Mouse (Mus musculus): ENCODE data around the gene Zdhhc13. TPM values are rescaled to one million over a fixed set of nuclear protein-coding genes. Genes with fewer than 3 reads are reported as not detected.

Zdhhc13 gene
- polyA plus RNA-seq, 1 experiment from 2014 or later, result 52.8 TPM

- no peak for ATAC-seq
- H3K36me3 ChIP-seq (ENCODE audit: control insufficient read depth, insufficient read depth), result no peaks in the 10 kb centered on the region
These were observed 28.0 kb upstream of the Zdhhc13 start for GRCm38 (mm10) chr7:48760789-48761188.

DNA sequence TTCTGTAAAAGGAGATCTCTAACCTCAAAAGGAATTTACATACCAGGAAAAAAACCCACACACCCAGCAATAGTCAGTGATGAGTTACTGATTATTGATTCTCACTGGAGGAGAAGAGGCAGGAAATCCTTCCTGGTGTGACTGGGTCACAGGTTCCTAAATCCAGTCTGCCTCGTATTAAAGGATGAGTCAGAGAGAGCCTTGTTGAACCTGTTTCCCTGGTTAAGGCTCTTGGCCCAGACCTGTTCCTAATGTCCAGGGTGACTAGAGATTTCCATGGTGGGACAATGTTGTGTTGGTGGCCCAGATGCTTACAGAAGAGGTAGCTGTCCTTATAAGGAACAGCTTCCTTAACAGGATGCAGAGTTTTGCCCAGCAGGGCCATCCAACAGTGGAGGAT lies 26.5 kb upstream of the Zdhhc13 start:
- Histone ChIP-seq H3K36me3 (ENCODE audit: control insufficient read depth, insufficient read depth) (no peaks in the 10 kb centered on the region), H3K4me1 (replicated peaks; ENCODE audit: control insufficient read depth, insufficient read depth, low read length) (no peaks in the 10 kb centered on the region), H3K27me3 (replicated peaks; ENCODE audit: control insufficient read depth, insufficient read depth, low read length) (no peaks in the 10 kb centered on the region), H3K4me3 (replicated peaks; ENCODE audit: low read length) (no peak overlapping the region), H3K9ac (replicated peaks; ENCODE audit: low read depth, low read length) (no peak overlapping the region), H3K9me3 (ENCODE audit: control insufficient read depth, low read length) (no peaks in the 10 kb centered on the region), H3K27ac (ENCODE audit: low read length) (no peak overlapping the region), H3K4me2 (ENCODE audit: low read length) (no peak overlapping the region)
- 75% methylated on average over 1 of the region's 1 CpGs for WGBS
- no peak for ATAC-seq

More at GRCm38 (mm10) chr7:48760789-48761188, 28.0 kb upstream of the Zdhhc13 start:
- H3K4me2 ChIP-seq (ENCODE audit: low read length), result no peak overlapping the region
- H3K9me3 ChIP-seq (ENCODE audit: control insufficient read depth, low read length), result no peaks in the 10 kb centered on the region
- 77% methylated on average over 1 of the region's 1 CpGs for WGBS
- no peaks in the 10 kb centered on the region for H3K27me3 ChIP-seq (replicated peaks; ENCODE audit: control insufficient read depth, insufficient read depth, low read length)
- no peak overlapping the region for H3K4me3 ChIP-seq (replicated peaks; ENCODE audit: low read length)
- no peak overlapping the region for H3K9ac ChIP-seq (replicated peaks; ENCODE audit: low read depth, low read length)
- H3K4me1 ChIP-seq (replicated peaks; ENCODE audit: control insufficient read depth, insufficient read depth, low read length), result no peaks in the 10 kb centered on the region
- no peak overlapping the region for H3K27ac ChIP-seq (ENCODE audit: low read length)

- H3K4me3 ChIP-seq (replicated peaks; ENCODE audit: low read length), result no peak overlapping the region
- WGBS, result 87% methylated on average over 3 of the region's 3 CpGs
These were observed 26.1 kb upstream of the Zdhhc13 start for GRCm38 (mm10) chr7:48762721-48763120.

DNA sequence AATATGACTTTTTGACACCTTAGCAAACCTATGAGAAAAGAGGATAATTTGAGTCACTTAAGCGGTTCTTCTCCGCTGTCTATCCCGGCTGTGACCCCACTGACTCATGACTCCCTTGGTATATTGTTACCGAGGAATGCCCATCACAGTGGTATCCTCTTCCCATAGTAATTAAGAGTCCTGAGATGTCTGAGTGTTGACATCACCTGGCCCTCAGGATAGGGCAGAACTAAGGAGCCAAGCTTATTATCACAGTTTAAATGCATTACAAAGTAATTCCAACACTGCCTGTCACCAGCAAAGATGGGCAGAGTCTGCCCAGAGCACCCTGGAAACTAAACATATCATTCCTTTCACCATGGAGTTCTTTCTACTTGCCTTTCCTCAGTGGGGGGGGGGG lies 22.8 kb upstream of the Zdhhc13 start:
- no peaks in the 10 kb centered on the region for H3K4me1 ChIP-seq (replicated peaks; ENCODE audit: control insufficient read depth, insufficient read depth, low read length)
- no peak overlapping the region for H3K9ac ChIP-seq (replicated peaks; ENCODE audit: low read depth, low read length)
- no peaks in the 10 kb centered on the region for H3K27me3 ChIP-seq (replicated peaks; ENCODE audit: control insufficient read depth, insufficient read depth, low read length)
- H3K4me3 ChIP-seq (replicated peaks; ENCODE audit: low read length), result no peak overlapping the region
- H3K36me3 ChIP-seq (ENCODE audit: control insufficient read depth, insufficient read depth), result no peaks in the 10 kb centered on the region
- H3K4me2 ChIP-seq (ENCODE audit: low read length), result no peak overlapping the region
- 88% methylated on average over 4 of the region's 4 CpGs for WGBS
- no peak for ATAC-seq
- H3K9me3 ChIP-seq (ENCODE audit: control insufficient read depth, low read length), result no peaks in the 10 kb centered on the region
- H3K27ac ChIP-seq (ENCODE audit: low read length), result no peak overlapping the region

More at GRCm38 (mm10) chr7:48762721-48763120, 26.1 kb upstream of the Zdhhc13 start:
- no peaks in the 10 kb centered on the region for H3K9me3 ChIP-seq (ENCODE audit: control insufficient read depth, low read length)
- no peak overlapping the region for H3K4me2 ChIP-seq (ENCODE audit: low read length)
- ATAC-seq, result no peak
- no peaks in the 10 kb centered on the region for H3K27me3 ChIP-seq (replicated peaks; ENCODE audit: control insufficient read depth, insufficient read depth, low read length)
- H3K9ac ChIP-seq (replicated peaks; ENCODE audit: low read depth, low read length), result no peak overlapping the region
- H3K4me1 ChIP-seq (replicated peaks; ENCODE audit: control insufficient read depth, insufficient read depth, low read length), result no peaks in the 10 kb centered on the region
- H3K36me3 ChIP-seq (ENCODE audit: control insufficient read depth, insufficient read depth), result no peaks in the 10 kb centered on the region
- no peak overlapping the region for H3K27ac ChIP-seq (ENCODE audit: low read length)

- Histone ChIP-seq H3K4me1 (replicated peaks; ENCODE audit: control insufficient read depth, insufficient read depth, low read length) (no peaks in the 10 kb centered on the region), H3K4me2 (ENCODE audit: low read length) (no peak overlapping the region), H3K4me3 (replicated peaks; ENCODE audit: low read length) (no peak overlapping the region), H3K27me3 (replicated peaks; ENCODE audit: control insufficient read depth, insufficient read depth, low read length) (no peaks in the 10 kb centered on the region), H3K9me3 (ENCODE audit: control insufficient read depth, low read length) (no peaks in the 10 kb centered on the region), H3K9ac (replicated peaks; ENCODE audit: low read depth, low read length) (no peak overlapping the region), H3K27ac (ENCODE audit: low read length) (no peak overlapping the region), H3K36me3 (ENCODE audit: control insufficient read depth, insufficient read depth) (no peaks in the 10 kb centered on the region)
- peak; percentile 65; the same call in 1 of the 2 replicates for ATAC-seq
- WGBS, result 67% methylated on average over 1 of the region's 1 CpGs
These were observed 19.1 kb upstream of the Zdhhc13 start for GRCm38 (mm10) chr7:48769721-48770120.

- Histone ChIP-seq H3K9me3 (ENCODE audit: control insufficient read depth, low read length) (no peaks in the 10 kb centered on the region), H3K27me3 (replicated peaks; ENCODE audit: control insufficient read depth, insufficient read depth, low read length) (no peaks in the 10 kb centered on the region), H3K27ac (ENCODE audit: low read length) (no peak overlapping the region), H3K4me1 (replicated peaks; ENCODE audit: control insufficient read depth, insufficient read depth, low read length) (no peaks in the 10 kb centered on the region), H3K36me3 (ENCODE audit: control insufficient read depth, insufficient read depth) (no peaks in the 10 kb centered on the region), H3K9ac (replicated peaks; ENCODE audit: low read depth, low read length) (no peak overlapping the region), H3K4me3 (replicated peaks; ENCODE audit: low read length) (no peak overlapping the region), H3K4me2 (ENCODE audit: low read length) (no peak overlapping the region)
- WGBS, result 84% methylated on average over 2 of the region's 2 CpGs
- no peak for ATAC-seq
These were observed 16.6 kb upstream of the Zdhhc13 start for GRCm38 (mm10) chr7:48772060-48772734.

- no peak overlapping the region for H3K27ac ChIP-seq (ENCODE audit: low read length)
- no peak for ATAC-seq
- H3K27me3 ChIP-seq (replicated peaks; ENCODE audit: control insufficient read depth, insufficient read depth, low read length), result no peaks in the 10 kb centered on the region
- WGBS, result 90% methylated on average over 5 of the region's 5 CpGs
- no peak overlapping the region for H3K4me2 ChIP-seq (ENCODE audit: low read length)
- H3K9ac ChIP-seq (replicated peaks; ENCODE audit: low read depth, low read length), result no peak overlapping the region
- H3K36me3 ChIP-seq (ENCODE audit: control insufficient read depth, insufficient read depth), result no peaks in the 10 kb centered on the region
- H3K4me3 ChIP-seq (replicated peaks; ENCODE audit: low read length), result no peak overlapping the region
- H3K4me1 ChIP-seq (replicated peaks; ENCODE audit: control insufficient read depth, insufficient read depth, low read length), result 0 out of 2 replicates have a peak, but pooled peaks cover 2% of the 10 kb centered on the region
- H3K9me3 ChIP-seq (ENCODE audit: control insufficient read depth, low read length), result no peaks in the 10 kb centered on the region
These were observed 15.5 kb upstream of the Zdhhc13 start for GRCm38 (mm10) chr7:48773333-48773732.

GRCm38 (mm10) chr7:48774633-48775032 lies 14.2 kb upstream of the Zdhhc13 start:
- 96% methylated on average over 1 of the region's 1 CpGs for WGBS
- no peak overlapping the region for H3K4me2 ChIP-seq (ENCODE audit: low read length)
- no peak overlapping the region for H3K4me3 ChIP-seq (replicated peaks; ENCODE audit: low read length)
- no peaks in the 10 kb centered on the region for H3K36me3 ChIP-seq (ENCODE audit: control insufficient read depth, insufficient read depth)
- no peak overlapping the region for H3K9ac ChIP-seq (replicated peaks; ENCODE audit: low read depth, low read length)
- H3K4me1 ChIP-seq (replicated peaks; ENCODE audit: control insufficient read depth, insufficient read depth, low read length), result peaks cover 4% of the 10 kb centered on the region; the same call in 1 of the 2 replicates
- H3K27me3 ChIP-seq (replicated peaks; ENCODE audit: control insufficient read depth, insufficient read depth, low read length), result no peaks in the 10 kb centered on the region
- no peaks in the 10 kb centered on the region for H3K9me3 ChIP-seq (ENCODE audit: control insufficient read depth, low read length)
- no peak overlapping the region for H3K27ac ChIP-seq (ENCODE audit: low read length)
- no peak for ATAC-seq

- Histone ChIP-seq H3K4me3 (replicated peaks; ENCODE audit: low read length) (no peak overlapping the region), H3K36me3 (ENCODE audit: control insufficient read depth, insufficient read depth) (no peaks in the 10 kb centered on the region), H3K4me2 (ENCODE audit: low read length) (no peak overlapping the region), H3K27ac (ENCODE audit: low read length) (no peak overlapping the region), H3K9me3 (ENCODE audit: control insufficient read depth, low read length) (no peaks in the 10 kb centered on the region), H3K9ac (replicated peaks; ENCODE audit: low read depth, low read length) (no peak overlapping the region), H3K27me3 (replicated peaks; ENCODE audit: control insufficient read depth, insufficient read depth, low read length) (no peaks in the 10 kb centered on the region), H3K4me1 (replicated peaks; ENCODE audit: control insufficient read depth, insufficient read depth, low read length) (peaks cover 4% of the 10 kb centered on the region; the same call in 1 of the 2 replicates)
- ATAC-seq, result no peak
- WGBS, result 94% methylated on average over 1 of the region's 1 CpGs
These were observed 13.4 kb upstream of the Zdhhc13 start for GRCm38 (mm10) chr7:48775436-48775835.

Measured in forebrain, embryonic 16.5 days (tissue).